ENCODE assay signal across 12 mouse cellular contexts in genomic region chr5:119575124-119575523, GRCm38 (mm10).
DNase-seq lines count a peak whose midpoint lies in the region; ATAC-seq lines count a peak whose summit lies in the region.
"Had no signal": no experiment of that assay in that cellular context is flagged by ENCODE, and none has a peak within 500 bp of the region (broad histone marks: within the 10 kb centered on the region; RNA-seq: fewer than 3 reads in every experiment).

No protein-coding gene starts in this region.

- intact Hi-C loops in heart, postnatal 25 days (cut with DNase I) = no loop called here

- no peak overlapping the region for H3K4me3 ChIP-seq in lung, embryonic 15.5 days
- H3K4me3 ChIP-seq: megakaryocyte, embryonic 14.5 days had no signal

- H3K9ac ChIP-seq in lung, embryonic 15.5 days = no peak overlapping the region

- no peak overlapping the region for H3K4me2 ChIP-seq in lung, embryonic 15.5 days

- no peaks in the 10 kb centered on the region for H3K9me3 ChIP-seq in lung, embryonic 15.5 days

- WGBS in lung, embryonic 15.5 days = 10% methylated on average over 14 of the region's 14 CpGs

- H3K27ac ChIP-seq in lung, embryonic 15.5 days = 0 out of 2 replicates have a peak overlapping the region, but pooled peaks have one; percentile 11

- peaks cover 9% of the 10 kb centered on the region for H3K4me1 ChIP-seq in lung, embryonic 15.5 days
- H3K4me1 ChIP-seq: megakaryocyte, embryonic 14.5 days had no signal

- ATAC-seq in lung, embryonic 15.5 days (ENCODE audit: borderline replicate concordance, extremely low read depth, low FRiP score, low TSS enrichment) = no peak

- H3K36me3 ChIP-seq in lung, embryonic 15.5 days = no peaks in the 10 kb centered on the region

- no peak for DNase-seq in lung, postnatal 36 days
- peak; percentile 75 to 87 for DNase-seq in heart, adult 18-20 months
- peak; percentile 42 for DNase-seq in heart, postnatal 25 days (ENCODE audit: low spot score)
- DNase-seq in skeletal muscle tissue, adult 2 months (ENCODE audit: low read depth, low spot score) = peak; percentile 11
- no peak for DNase-seq in spleen, postnatal 4 days (ENCODE audit: low spot score in 2 of 2)
- DNase-seq in urinary bladder, adult 2 months (ENCODE audit: low spot score) = no peak
- no peak for DNase-seq in frontal cortex, postnatal 25 days (ENCODE audit: low spot score in 2 of 2)
- DNase-seq: cerebellum, postnatal 36 days; left cerebral cortex, postnatal 4 days; right cerebral cortex, postnatal 14 days had no signal

- no peaks in the 10 kb centered on the region for H3K27me3 ChIP-seq in lung, embryonic 15.5 days
- H3K27me3 ChIP-seq: megakaryocyte, embryonic 14.5 days had no signal

Comparison
In these comparisons a context has a peak if more than half of its experiments do, and no peak if none do; other contexts are left out.
1. DNase-seq: peak in heart, adult 18-20 months (2 of 2), heart, postnatal 25 days (single experiment) and skeletal muscle tissue, adult 2 months (single experiment); none in lung, postnatal 36 days (single experiment), spleen, postnatal 4 days (0 of 2), urinary bladder, adult 2 months (single experiment) and frontal cortex, postnatal 25 days (0 of 2).